Mouse (Mus musculus) cerebellum, adult 11-12 months (tissue): ENCODE results near the gene Enoph1.

ENCODE experiments used
- DNase-seq: peaks from one replicate; pipeline ENCODE4 v3.0.0; 2022

Enoph1 gene

GRCm38 (mm10) chr5:100041272-100041671 lies 1.5 kb downstream of the Enoph1 start:
- DNase-seq: no peak

GRCm38 (mm10) chr5:100042467-100042866 lies 2.7 kb downstream of the Enoph1 start:
- DNase-seq: no peak

GRCm38 (mm10) chr5:100043361-100043760 lies 3.6 kb downstream of the Enoph1 start:
- DNase-seq: peak; percentile 77

GRCm38 (mm10) chr5:100044030-100044429 lies 4.2 kb downstream of the Enoph1 start:
- no peak for DNase-seq

GRCm38 (mm10) chr5:100044621-100045020 lies 4.8 kb downstream of the Enoph1 start:
- no peak for DNase-seq

- DNase-seq: no peak
Measured at GRCm38 (mm10) chr5:100046096-100046495, 6.3 kb downstream of the Enoph1 start.

- DNase-seq: no peak
Measured at GRCm38 (mm10) chr5:100047143-100047640, 7.4 kb downstream of the Enoph1 start.

GRCm38 (mm10) chr5:100047871-100048270 lies 8.1 kb downstream of the Enoph1 start:
- DNase-seq: no peak

- no peak for DNase-seq
Measured at GRCm38 (mm10) chr5:100049904-100050303, 10.1 kb downstream of the Enoph1 start.

- no peak for DNase-seq
Measured at GRCm38 (mm10) chr5:100052728-100053127, 12.9 kb downstream of the Enoph1 start.

- DNase-seq: no peak
Measured at GRCm38 (mm10) chr5:100054807-100055547, 15.2 kb downstream of the Enoph1 start.

GRCm38 (mm10) chr5:100055866-100056369 lies 16.1 kb downstream of the Enoph1 start:
- no peak for DNase-seq

GRCm38 (mm10) chr5:100057461-100058209 lies 17.9 kb downstream of the Enoph1 start:
- DNase-seq: no peak

- DNase-seq: no peak
Measured at GRCm38 (mm10) chr5:100058729-100059128, 18.9 kb downstream of the Enoph1 start.

GRCm38 (mm10) chr5:100059326-100059725 lies 19.5 kb downstream of the Enoph1 start:
- DNase-seq: no peak

- DNase-seq: no peak
Measured at GRCm38 (mm10) chr5:100060876-100061275, 21.1 kb downstream of the Enoph1 start.

GRCm38 (mm10) chr5:100067579-100067978 lies 27.8 kb downstream of the Enoph1 start:
- DNase-seq: no peak

GRCm38 (mm10) chr5:100069526-100069925 lies 29.7 kb downstream of the Enoph1 start:
- DNase-seq: no peak

- DNase-seq: peak; percentile 71
Measured at GRCm38 (mm10) chr5:100070255-100070654, 30.5 kb downstream of the Enoph1 start.

GRCm38 (mm10) chr5:100071541-100071940 lies 31.8 kb downstream of the Enoph1 start:
- DNase-seq: no peak

GRCm38 (mm10) chr5:100072557-100072956 lies 32.8 kb downstream of the Enoph1 start:
- DNase-seq: no peak

GRCm38 (mm10) chr5:100074571-100074970 lies 34.8 kb downstream of the Enoph1 start:
- no peak for DNase-seq

GRCm38 (mm10) chr5:100079040-100079930 lies 39.5 kb downstream of the Enoph1 start:
- DNase-seq: no peak
